Mouse (Mus musculus) heart, postnatal 4 days (tissue): ENCODE results near the gene Lmln. TPM values are rescaled to one million over a fixed set of nuclear protein-coding genes. Genes with fewer than 3 reads are reported as not detected.

Experiments used
- microRNA-seq, 2 experiments: library from miRNA; unstranded; fragments of <30 nt; microRNA quantifications; one replicate each; pipeline ENCODE4 v1.2.0; 2021 to 2022
- total RNA-seq, 2 experiments: library from RNA; stranded (reverse); gene quantifications; 2 replicates each; pipeline ENCODE4 v1.2.3; 2021

Lmln gene
- total RNA-seq, 2 experiments from 2014 or later = 4.1 to 4.8 TPM

Small RNA genes lying within 50 kb of the gene (microRNA-seq; reads per million reads assigned to microRNA genes)
- 0 reads per million in 2 experiments for gene Gm22231
- 6.7 to 7.3 reads per million in 2 experiments for gene Mir1947

Other genes with a start within 250 kb of the Lmln start
- 100 to 1,000 TPM; 125 to 126 TPM for gene Fyttd1, start 185.0 kb upstream of the Lmln start, total RNA-seq
- 10 to 100 TPM; 29.8 to 35.1 TPM for gene Rubcn, start 184.8 kb upstream of the Lmln start, total RNA-seq
- gene Lrch3, start 148.4 kb upstream of the Lmln start, total RNA-seq = 10 to 100 TPM; 29.0 to 30.9 TPM
- under 1 TPM; 0.57 to 0.97 TPM for gene Iqcg, start 6.3 kb upstream of the Lmln start, total RNA-seq
- gene Rpl35a, start 6.1 kb upstream of the Lmln start, total RNA-seq = 100 to 1,000 TPM; 427 to 468 TPM
- gene Osbpl11, start 122.5 kb downstream of the Lmln start, total RNA-seq = 10 to 100 TPM; 21.9 to 22.4 TPM
- gene Snx4, start 188.9 kb downstream of the Lmln start, total RNA-seq = 10 to 100 TPM; 52.6 to 56.7 TPM